Mouse (Mus musculus) liver, adult 2 months (tissue): ENCODE measurements around the gene Ralgapa1. TPM values are rescaled to one million over a fixed set of nuclear protein-coding genes. Genes with fewer than 3 reads are reported as not detected.

ENCODE experiments used
- DNase-seq: peaks from one replicate; pipeline ENCODE4 v3.0.0-alpha.2; 2011; ENCODE audit warnings: low read depth, low spot score; ENCODE audit errors: extremely low read depth
- H3K27ac ChIP-seq: fragments of 200-500 bp; replicated peaks from 2 replicates; pipeline ENCODE4 v1.5.1; 2012; ENCODE audit warnings: low read depth, mild to moderate bottlenecking, control low read depth, inconsistent platforms, low read length; ENCODE audit not compliant: insufficient read depth
- H3K27me3 ChIP-seq: fragments of 200-500 bp; 2 replicates; pipeline ENCODE4 v1.6.1; 2012; ENCODE audit warnings: mild to moderate bottlenecking, moderate library complexity, low read length, inconsistent platforms; ENCODE audit not compliant: control insufficient read depth, insufficient read depth
- H3K36me3 ChIP-seq: fragments of 200-500 bp; 2 replicates; pipeline ENCODE4 v1.6.1; 2012; ENCODE audit warnings: low read length, inconsistent platforms; ENCODE audit not compliant: control insufficient read depth, insufficient read depth
- H3K4me1 ChIP-seq: fragments of 200-500 bp; 2 replicates; pipeline ENCODE4 v1.6.1; 2011; ENCODE audit warnings: low read length; ENCODE audit not compliant: control insufficient read depth, insufficient read depth
- H3K4me3 ChIP-seq: fragments of 200-500 bp; 2 replicates; pipeline ENCODE4 v1.5.1; 2011; ENCODE audit warnings: low read depth, mild to moderate bottlenecking, control low read depth, low read length, moderate library complexity; ENCODE audit not compliant: insufficient read depth
- H3K79me2 ChIP-seq: fragments of 200-500 bp; 2 replicates; pipeline ENCODE4 v1.6.1; 2012; ENCODE audit warnings: inconsistent platforms, mild to moderate bottlenecking, low read length, moderate library complexity; ENCODE audit not compliant: control insufficient read depth, insufficient read depth
- H3K9ac ChIP-seq: fragments of 200-500 bp; 2 replicates; pipeline ENCODE4 v1.6.1; 2012; ENCODE audit warnings: low read depth, mild to moderate bottlenecking, control low read depth, inconsistent platforms, low read length
- CTCF ChIP-seq: fragments of 200-500 bp; IDR thresholded peaks from 2 replicates; pipeline ENCODE4 v1.5.1; 2011; ENCODE audit warnings: low read depth, low read length, control low read depth
- POLR2A ChIP-seq: fragments of 200-500 bp; IDR thresholded peaks from 2 replicates; pipeline ENCODE4 v1.6.1; 2011; ENCODE audit warnings: low read length, control low read depth; ENCODE audit not compliant: insufficient read depth; ENCODE audit errors: extremely low read depth
- WGBS: fragments of 180-500 bp; shearing (Covaris S2); methylation state at CpG from one replicate; pipeline ENCODE4 v1.1.7; 2018; 5-methylcytosine and 5-hydroxymethylcytosine counted together
- polyA plus RNA-seq: library from polyadenylated mRNA; depleted of rRNA; stranded (reverse); fragments of >200 nt; gene quantifications from 2 replicates; pipeline ENCODE4 v1.2.3, GENCODE M21; 2012
- total RNA-seq: library from RNA; depleted of rRNA; stranded (reverse); fragments of >200 nt; gene quantifications from 2 replicates; pipeline ENCODE4 v1.2.3, GENCODE M21; 2014

Gene Ralgapa1
- total and polyA plus RNA-seq, 2 experiments, result 3.3 to 14.4 TPM

GRCm38 (mm10) chr12:55626711-55627110 is 194.3 kb downstream of the Ralgapa1 start:
- Histone ChIP-seq H3K9ac (no peak overlapping the region), H3K27me3 (no peaks in the 10 kb centered on the region), H3K4me3 (no peak overlapping the region), H3K27ac (no peak overlapping the region), H3K36me3 (no peaks in the 10 kb centered on the region; the same call in 1 of the 2 replicates), H3K4me1 (no peaks in the 10 kb centered on the region), H3K79me2 (no peaks in the 10 kb centered on the region)
- TF ChIP-seq CTCF (0 out of 2 replicates have a peak, but pooled peaks have one; percentile 27), POLR2A (no peak)
- 72% methylated on average over 4 of the region's 4 CpGs for WGBS
- DNase-seq, result no peak

DNA sequence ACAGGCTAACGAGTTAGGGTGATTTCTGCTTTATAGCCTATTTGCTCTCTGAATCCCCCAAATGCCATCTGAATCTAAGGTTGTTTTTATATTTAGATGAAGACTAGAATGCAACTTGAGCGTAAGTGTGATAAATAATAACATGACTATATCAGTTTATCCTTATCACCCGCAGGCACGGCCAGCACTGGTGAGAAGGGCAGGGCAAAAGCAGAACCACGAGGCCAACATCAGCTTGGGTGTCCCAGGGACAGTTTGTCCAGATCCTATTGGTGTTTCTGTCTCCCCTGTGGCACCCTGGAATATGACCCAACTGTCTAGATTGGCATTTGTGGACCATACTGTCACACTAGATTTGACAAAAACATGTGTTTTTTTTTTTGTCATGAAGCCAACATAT is 197.7 kb downstream of the Ralgapa1 start:
- Histone ChIP-seq H3K36me3 (no peaks in the 10 kb centered on the region), H3K4me3 (no peak overlapping the region), H3K79me2 (no peaks in the 10 kb centered on the region), H3K27me3 (no peaks in the 10 kb centered on the region), H3K27ac (no peak overlapping the region), H3K4me1 (no peaks in the 10 kb centered on the region), H3K9ac (no peak overlapping the region)
- WGBS, result 93% methylated on average over 5 of the region's 5 CpGs
- DNase-seq, result no peak
- TF ChIP-seq POLR2A, result no peak
- TF ChIP-seq CTCF, result no peak

- WGBS, result 87% methylated on average over 3 of the region's 3 CpGs
Observed at GRCm38 (mm10) chr12:55622615-55623245, 198.2 kb downstream of the Ralgapa1 start.

DNA sequence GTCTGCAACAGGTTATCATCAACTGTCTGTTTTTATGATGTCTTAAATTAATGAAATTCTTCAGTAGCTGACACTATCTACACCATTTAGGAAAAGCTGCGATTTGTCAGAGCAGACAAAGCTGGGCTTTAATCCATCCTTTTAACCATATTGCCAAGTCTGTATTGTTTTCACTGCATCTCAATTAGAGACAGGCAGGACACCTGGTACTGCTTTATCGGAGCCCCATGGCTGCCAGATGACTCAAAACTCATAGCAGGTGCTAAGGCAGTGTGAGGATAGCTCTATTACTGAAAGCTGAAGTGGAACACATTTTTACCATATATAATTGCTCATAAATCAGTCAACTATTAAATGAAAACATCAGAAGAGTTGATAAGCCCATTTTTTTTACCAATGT is 200.6 kb downstream of the Ralgapa1 start:
- TF ChIP-seq CTCF (no peak), POLR2A (no peak)
- no peak overlapping the region for H3K9ac ChIP-seq
- 86% methylated on average over 2 of the region's 2 CpGs for WGBS
- no peaks in the 10 kb centered on the region for H3K79me2 ChIP-seq
- H3K27me3 ChIP-seq, result no peaks in the 10 kb centered on the region
- H3K4me1 ChIP-seq, result no peaks in the 10 kb centered on the region
- no peak overlapping the region for H3K4me3 ChIP-seq
- no peaks in the 10 kb centered on the region for H3K36me3 ChIP-seq
- H3K27ac ChIP-seq, result no peak overlapping the region
- no peak for DNase-seq

More at GRCm38 (mm10) chr12:55622615-55623245, 198.2 kb downstream of the Ralgapa1 start:
- H3K4me1 ChIP-seq, result no peaks in the 10 kb centered on the region
- H3K79me2 ChIP-seq, result no peaks in the 10 kb centered on the region
- H3K4me3 ChIP-seq, result no peak overlapping the region
- no peak overlapping the region for H3K9ac ChIP-seq
- H3K27me3 ChIP-seq, result no peaks in the 10 kb centered on the region
- H3K36me3 ChIP-seq, result no peaks in the 10 kb centered on the region
- no peak overlapping the region for H3K27ac ChIP-seq
- no peak for DNase-seq
- TF ChIP-seq POLR2A (no peak), CTCF (no peak)

DNA sequence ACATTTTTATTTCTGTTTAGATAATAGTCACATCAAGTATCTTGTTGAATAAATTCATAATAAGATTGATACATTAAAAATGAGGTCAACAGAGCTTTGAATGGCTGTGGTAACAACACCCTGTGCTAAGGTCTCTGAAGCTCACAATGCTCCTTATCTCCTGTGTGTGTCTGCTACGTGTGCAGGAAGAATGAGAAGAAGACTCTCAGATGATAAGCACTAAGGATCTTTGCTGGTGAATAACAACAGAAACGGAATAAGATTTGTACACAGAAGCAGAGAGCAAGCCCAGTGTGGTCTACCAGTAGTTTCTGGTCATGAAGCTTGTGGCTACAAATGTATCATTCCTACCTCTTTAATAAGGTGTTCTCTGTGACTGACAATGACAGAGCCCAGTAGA is 210.2 kb downstream of the Ralgapa1 start:
- Histone ChIP-seq H3K27ac (no peak overlapping the region), H3K27me3 (no peaks in the 10 kb centered on the region), H3K4me3 (no peak overlapping the region), H3K79me2 (no peaks in the 10 kb centered on the region), H3K9ac (no peak overlapping the region), H3K4me1 (no peaks in the 10 kb centered on the region), H3K36me3 (peaks cover 3% of the 10 kb centered on the region; the same call in 1 of the 2 replicates)
- WGBS, result 73% methylated on average over 2 of the region's 2 CpGs
- DNase-seq, result no peak
- TF ChIP-seq CTCF (no peak), POLR2A (no peak)

GRCm38 (mm10) chr12:55607902-55608301 is 213.1 kb downstream of the Ralgapa1 start:
- no peak for DNase-seq
- Histone ChIP-seq H3K27ac (no peak overlapping the region), H3K4me3 (no peak overlapping the region), H3K4me1 (no peaks in the 10 kb centered on the region), H3K27me3 (no peaks in the 10 kb centered on the region), H3K9ac (no peak overlapping the region), H3K36me3 (peaks cover 4% of the 10 kb centered on the region; the same call in 1 of the 2 replicates), H3K79me2 (no peaks in the 10 kb centered on the region)
- TF ChIP-seq POLR2A, result no peak
- no peak for TF ChIP-seq CTCF
- WGBS, result 79% methylated on average over 4 of the region's 4 CpGs
